Mouse (Mus musculus): ENCODE measurements around the gene Cdrt4. TPM values are rescaled to one million over a fixed set of nuclear protein-coding genes. Genes with fewer than 3 reads are reported as not detected.

Gene Cdrt4
- total RNA-seq, 2 experiments from 2014 or later: not detected

DNA sequence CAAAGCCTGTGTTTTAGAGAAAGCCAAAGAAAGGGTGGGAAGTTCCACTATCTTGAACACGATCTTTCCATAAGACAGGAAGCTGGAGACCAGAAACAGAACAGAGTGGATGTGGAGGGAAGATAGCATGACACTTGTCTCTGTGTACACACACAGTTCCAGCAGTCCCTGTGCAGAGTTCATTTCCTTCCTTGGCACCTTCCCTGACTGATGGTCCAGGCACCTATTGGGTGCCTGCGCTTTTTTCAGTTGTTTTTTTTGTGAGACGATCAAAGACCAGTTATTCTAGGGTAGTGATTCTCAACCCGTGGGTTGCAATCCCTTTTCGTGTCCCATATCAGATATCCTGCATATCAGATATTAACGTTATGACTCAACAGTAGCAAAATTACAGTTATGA, 13.0 kb upstream of the Cdrt4 start:
- intact Hi-C loops (cut with DNase I): no loop called here
- DNase-seq (ENCODE audit: low spot score in 2 of 2): no peak

DNA sequence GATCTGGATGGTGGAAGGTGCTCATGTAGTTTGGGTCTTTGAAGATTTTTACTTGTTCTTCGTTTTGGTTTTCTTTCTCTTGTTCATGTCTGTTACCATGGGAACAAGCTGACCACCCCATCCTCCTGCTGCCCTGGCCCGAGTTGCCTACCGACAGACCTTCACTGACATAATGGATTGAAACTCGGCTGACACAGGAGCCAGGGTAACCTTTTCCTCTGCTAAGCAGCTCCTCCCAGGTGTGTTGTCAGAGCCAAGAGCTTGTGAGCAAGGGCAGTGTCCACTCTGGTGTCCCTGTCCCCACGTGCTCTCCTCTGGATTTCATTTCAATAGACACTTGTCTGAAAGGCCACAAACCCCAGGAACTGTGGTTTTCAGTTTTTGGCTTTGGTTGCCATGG, 12.1 kb upstream of the Cdrt4 start:
- intact Hi-C loops (cut with DNase I): no loop called here
- DNase-seq (ENCODE audit: low spot score in 2 of 2): no peak

DNA sequence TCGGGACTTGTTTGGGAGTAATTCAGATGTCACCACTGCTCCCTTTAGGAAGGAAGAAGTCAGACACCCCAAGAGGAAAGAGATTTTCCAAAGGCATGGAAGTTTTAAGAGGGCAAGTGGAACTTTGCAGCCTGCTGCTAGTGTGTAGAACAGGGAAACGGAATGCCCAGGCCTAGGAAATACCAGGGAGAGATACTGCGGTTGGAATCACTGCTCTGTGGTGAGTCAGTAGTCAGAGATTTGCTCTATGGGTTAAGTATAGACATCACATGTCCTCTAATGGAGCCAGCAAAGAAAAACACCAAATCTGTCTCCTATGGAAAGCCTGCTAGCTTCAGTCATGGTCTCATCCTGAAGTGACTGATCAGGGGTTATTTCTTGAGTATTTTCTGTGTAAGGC, 10.8 kb upstream of the Cdrt4 start:
- intact Hi-C loops (cut with DNase I): no loop called here
- no peak for DNase-seq (ENCODE audit: low spot score in 2 of 2)

- intact Hi-C loops (cut with DNase I): no loop called here
- DNase-seq (ENCODE audit: low spot score in 2 of 2): no peak
Measured at GRCm38 (mm10) chr11:62943538-62943937, 7.5 kb upstream of the Cdrt4 start.

DNA sequence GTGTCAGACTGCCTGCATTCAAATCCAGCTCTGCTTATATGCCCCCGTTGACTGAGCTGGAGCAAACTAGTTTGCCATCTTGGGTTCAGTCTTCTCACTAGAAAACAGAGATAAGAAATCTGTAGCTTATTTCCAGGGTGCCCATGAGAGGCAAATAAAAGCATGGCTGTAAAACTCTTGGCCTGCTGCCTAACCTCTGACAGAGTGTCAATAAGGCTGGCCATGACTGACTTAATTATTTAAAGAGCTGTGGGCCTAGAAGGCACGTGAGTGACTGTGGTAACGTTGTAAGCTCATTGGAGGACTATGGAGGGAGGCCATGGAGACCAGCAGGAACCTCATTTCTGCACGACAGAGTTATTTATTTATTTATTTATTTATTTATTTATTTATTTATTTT, 5.5 kb upstream of the Cdrt4 start:
- DNase-seq (ENCODE audit: low spot score in 2 of 2): no peak
- intact Hi-C loops (cut with DNase I): no loop called here

DNA sequence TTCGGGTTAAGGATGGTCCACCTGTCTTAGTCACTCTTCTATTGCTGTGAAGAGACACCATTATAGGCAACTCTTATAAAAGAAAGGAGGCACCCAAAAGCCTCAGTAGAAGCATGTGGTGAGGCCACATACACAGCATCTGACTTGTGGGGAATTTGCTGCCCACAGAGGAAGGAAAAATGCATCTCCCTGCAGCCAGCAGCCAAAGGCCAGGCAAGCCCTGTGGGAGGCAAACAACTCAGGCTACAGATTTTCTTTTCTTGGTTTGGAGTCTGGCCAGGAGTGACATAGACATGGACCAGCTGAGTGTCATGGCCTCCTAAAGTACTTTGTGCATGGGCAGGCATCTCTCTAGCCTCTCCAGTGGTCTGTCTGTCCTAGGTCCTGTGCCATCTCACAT, 1.4 kb upstream of the Cdrt4 start:
- intact Hi-C loops (cut with DNase I): no loop called here

GRCm38 (mm10) chr11:62954766-62955165, 3.8 kb downstream of the Cdrt4 start:
- DNase-seq (ENCODE audit: low spot score in 2 of 2): no peak
- intact Hi-C loops (cut with DNase I): no loop called here

More for the DNA sequence above, 1.4 kb upstream of the Cdrt4 start:
- no peak for DNase-seq (ENCODE audit: low spot score in 2 of 2)

GRCm38 (mm10) chr11:62955186-62955585, 4.2 kb downstream of the Cdrt4 start:
- intact Hi-C loops (cut with DNase I): no loop called here

DNA sequence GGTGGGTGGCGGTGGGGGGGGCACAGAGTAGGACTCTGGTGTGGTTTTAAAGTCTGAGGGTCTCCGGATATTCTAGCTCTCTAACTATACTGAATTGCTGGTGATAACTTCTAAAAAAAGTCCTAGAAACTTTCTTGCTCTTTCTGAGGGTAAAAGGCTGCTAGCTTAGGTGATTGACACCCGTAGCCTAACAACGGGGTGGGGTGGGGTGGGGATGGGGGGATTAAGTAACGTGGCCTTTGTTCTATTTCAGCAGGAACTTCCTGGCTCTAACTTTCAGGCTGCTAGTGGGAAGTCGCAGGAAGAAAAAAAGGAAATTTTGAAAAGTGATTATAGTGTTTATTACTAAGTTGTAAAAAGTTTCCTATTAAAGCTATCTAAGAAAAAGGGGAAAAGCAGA, 4.8 kb downstream of the Cdrt4 start:
- no peak for DNase-seq (ENCODE audit: low spot score in 2 of 2)
- intact Hi-C loops (cut with DNase I): no loop called here

More at GRCm38 (mm10) chr11:62955186-62955585, 4.2 kb downstream of the Cdrt4 start:
- no peak for DNase-seq (ENCODE audit: low spot score in 2 of 2)

GRCm38 (mm10) chr11:62957626-62958180, 6.7 kb downstream of the Cdrt4 start:
- intact Hi-C loops (cut with DNase I): no loop called here

GRCm38 (mm10) chr11:62963292-62963691, 12.3 kb downstream of the Cdrt4 start:
- intact Hi-C loops (cut with DNase I): no loop called here
- no peak for DNase-seq (ENCODE audit: low spot score in 2 of 2)

More at GRCm38 (mm10) chr11:62957626-62958180, 6.7 kb downstream of the Cdrt4 start:
- DNase-seq (ENCODE audit: low spot score in 2 of 2): no peak

DNA sequence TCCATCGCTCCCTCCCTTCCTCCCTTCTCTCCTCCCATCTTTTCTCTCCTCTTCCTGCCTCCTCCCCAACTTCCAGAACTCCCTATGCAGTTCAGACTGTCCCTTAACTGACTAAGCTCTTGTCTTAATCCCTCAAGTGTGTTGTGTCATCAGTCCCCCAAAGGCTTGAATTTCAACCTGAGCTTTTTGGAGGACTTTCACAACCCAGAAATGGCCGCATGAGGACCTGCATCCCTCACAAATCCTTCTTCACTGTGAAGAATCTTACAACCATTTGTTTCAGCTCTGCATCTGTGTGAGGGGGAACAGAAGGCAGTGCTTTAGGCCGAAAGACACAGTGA, 15.4 kb downstream of the Cdrt4 start:
- DNase-seq (ENCODE audit: low spot score in 2 of 2): no peak
- intact Hi-C loops (cut with DNase I): no loop called here

GRCm38 (mm10) chr11:62966765-62967633, 16.0 kb downstream of the Cdrt4 start:
- intact Hi-C loops (cut with DNase I): no loop called here
- DNase-seq (ENCODE audit: low spot score in 2 of 2): peak; percentile 44 to 45

DNA sequence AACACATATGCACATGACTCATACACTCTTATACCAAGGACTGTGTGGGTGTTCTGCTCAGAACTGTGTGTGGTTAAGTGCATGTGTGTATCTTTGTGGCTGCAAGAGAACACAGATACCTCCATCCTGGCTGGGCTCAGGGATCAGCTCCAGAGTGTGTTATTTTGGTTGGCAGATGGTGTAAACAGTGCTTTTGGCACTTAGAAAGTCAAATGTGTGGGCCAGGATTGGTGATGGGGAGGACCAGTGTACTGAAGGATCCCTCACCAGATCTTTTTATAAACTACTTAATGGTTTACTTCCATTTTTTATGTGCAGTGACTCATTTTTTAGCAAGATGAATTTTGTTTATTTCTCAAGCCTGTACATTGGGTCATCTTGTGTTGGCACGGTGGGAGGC, 26.2 kb downstream of the Cdrt4 start:
- intact Hi-C loops (cut with DNase I): no loop called here
- DNase-seq (ENCODE audit: low spot score in 2 of 2): no peak

DNA sequence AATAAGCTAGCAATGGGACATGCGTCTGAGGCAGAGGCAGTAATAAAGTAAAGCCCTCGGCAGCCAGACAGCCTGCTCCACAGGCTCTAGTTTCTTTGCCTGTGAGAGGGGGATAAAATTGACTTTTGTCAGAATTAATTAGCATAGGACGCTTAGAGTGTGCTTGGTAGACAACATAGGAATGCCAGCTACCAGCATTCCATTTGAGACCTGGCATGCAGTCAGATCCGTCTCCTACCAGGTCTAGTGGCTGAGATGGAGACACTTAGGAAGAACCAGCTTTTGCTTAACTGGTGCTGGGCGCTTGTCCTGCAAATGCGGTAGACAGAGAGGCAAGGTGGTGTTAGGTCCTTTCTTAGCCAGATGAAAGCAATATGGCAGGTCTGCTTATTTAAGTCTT, 27.9 kb downstream of the Cdrt4 start:
- intact Hi-C loops (cut with DNase I): no loop called here
- DNase-seq (ENCODE audit: low spot score in 2 of 2): no peak

- intact Hi-C loops (cut with DNase I): no loop called here
- no peak for DNase-seq (ENCODE audit: low spot score in 2 of 2)
Measured at GRCm38 (mm10) chr11:62981729-62982128, 30.7 kb downstream of the Cdrt4 start.

- intact Hi-C loops (cut with DNase I): no loop called here
- no peak for DNase-seq (ENCODE audit: low spot score in 2 of 2)
Measured at GRCm38 (mm10) chr11:62983793-62984192, 32.8 kb downstream of the Cdrt4 start.

DNA sequence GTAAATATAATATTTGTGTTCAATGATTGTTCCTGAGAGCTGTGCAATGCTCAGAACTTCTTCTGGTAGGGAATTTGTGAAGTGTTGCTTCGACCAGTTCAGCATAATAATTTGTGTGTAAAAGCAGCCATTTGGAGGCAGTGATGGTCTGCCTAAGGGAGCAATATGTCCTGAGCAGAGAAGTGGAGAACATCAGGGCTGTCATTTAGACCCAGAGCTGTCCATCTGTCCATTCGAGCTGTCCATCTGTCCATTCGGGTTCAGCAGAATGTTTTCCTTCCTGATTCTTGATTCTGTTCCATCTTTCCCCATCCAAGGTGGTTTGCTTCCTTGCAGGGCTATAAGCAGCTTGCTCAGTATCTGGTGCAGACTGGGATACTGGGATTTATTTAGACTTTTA, 33.4 kb downstream of the Cdrt4 start:
- intact Hi-C loops (cut with DNase I): no loop called here
- no peak for DNase-seq (ENCODE audit: low spot score in 2 of 2)

GRCm38 (mm10) chr11:62985075-62985474, 34.1 kb downstream of the Cdrt4 start:
- intact Hi-C loops (cut with DNase I): no loop called here
- no peak for DNase-seq (ENCODE audit: low spot score in 2 of 2)

- intact Hi-C loops (cut with DNase I): no loop called here
- DNase-seq (ENCODE audit: low spot score in 2 of 2): no peak
Measured at GRCm38 (mm10) chr11:62986578-62986977, 35.6 kb downstream of the Cdrt4 start.

GRCm38 (mm10) chr11:62990150-62990685, 39.2 kb downstream of the Cdrt4 start:
- intact Hi-C loops (cut with DNase I): no loop called here
- DNase-seq (ENCODE audit: low spot score in 2 of 2): no peak
